Mouse (Mus musculus) forelimb bud, embryonic 11.5 days (tissue): ENCODE measurements around the gene D16Ertd472e.

Source experiments
- DNase-seq: peaks from one replicate; pipeline ENCODE4 v3.0.0-alpha.2; 2012; ENCODE audit warnings: low read depth, low spot score

D16Ertd472e gene

GRCm38 (mm10) chr16:78490779-78491178 lies 85.7 kb downstream of the D16Ertd472e start:
- no peak for DNase-seq
